Mouse (Mus musculus): ENCODE results near the gene Cd59b. TPM values are rescaled to one million over a fixed set of nuclear protein-coding genes. Genes with fewer than 3 reads are reported as not detected.

Cd59b gene
- polyA plus RNA-seq (2012; rRNA removed): 1.9 and 5.2 TPM in 2 replicates

GRCm38 (mm10) chr2:104069704-104070185 is at the start of gene Cd59b:
Gene Cd59b (plus strand): TSS chr2:104069849.

GRCm38 (mm10) chr2:104027458-104028138 is 42.1 kb upstream of the Cd59b start, which contains the start of gene Fbxo3:
Gene Fbxo3 (plus strand): TSS chr2:104027721.

GRCm38 (mm10) chr2:104028139-104028723 is 41.4 kb upstream of the Cd59b start, which contains the start of gene 4931422A03Rik:
Gene 4931422A03Rik (minus strand): TSS chr2:104028361.

GRCm38 (mm10) chr2:104065526-104065925 is 4.1 kb upstream of the Cd59b start, which contains the start of gene Gm10912:
Gene Gm10912 (plus strand): TSS chr2:104065826.

GRCm38 (mm10) chr2:104068450-104068849 is 1.2 kb upstream of the Cd59b start, which contains the start of gene Gm10799:
Gene Gm10799 (minus strand): TSS chr2:104068550.

GRCm38 (mm10) chr2:104095741-104096213 is 26.1 kb downstream of the Cd59b start, which contains the start of gene Cd59a:
Gene Cd59a (plus strand): TSS chr2:104095801.

GRCm38 (mm10) chr2:104122505-104123378 is 53.1 kb downstream of the Cd59b start, which contains the start of gene A930018P22Rik:
Gene A930018P22Rik (plus strand): TSS chr2:104122769.

Other genes with a start within 250 kb of the Cd59b start
- 4.5 and 6.7 TPM in 2 replicates for gene Lmo2, start 111.9 kb upstream of the Cd59b start, polyA plus RNA-seq (2012; rRNA removed)
- gene Fbxo3, start 42.1 kb upstream of the Cd59b start, polyA plus RNA-seq (2012; rRNA removed): 2.4 and 4.1 TPM in 2 replicates
- gene 4931422A03Rik, start 41.5 kb upstream of the Cd59b start, polyA plus RNA-seq (2012; rRNA removed): not detected in 2 replicates
- 0.06 and 0.29 TPM in 2 replicates for gene Gm10912, start 4.0 kb upstream of the Cd59b start, polyA plus RNA-seq (2012; rRNA removed)
- gene Gm10799, start 1.3 kb upstream of the Cd59b start, polyA plus RNA-seq (2012; rRNA removed): not detected in 2 replicates
- gene Cd59a, start 26.0 kb downstream of the Cd59b start, polyA plus RNA-seq (2012; rRNA removed): 4.4 and 4.8 TPM in 2 replicates
- 0.15 TPM in 2 replicates for gene A930018P22Rik, start 52.9 kb downstream of the Cd59b start, polyA plus RNA-seq (2012; rRNA removed)

Measured in stomach, adult 2 months (tissue).